Mouse (Mus musculus): ENCODE data around the gene Tmem132a.

- TF ChIP-seq GATA1 (IDR thresholded peaks at IDR 0.05; ENCODE audit: borderline replicate concordance, low read length) (no peak), FLI1 (IDR thresholded peaks at IDR 0.05; ENCODE audit: low read length) (no peak)
Observed at GRCm38 (mm10) chr19:10918321-10918991, 48.7 kb upstream of the Tmem132a start.

All from megakaryocyte, embryonic 14.5 days (primary cell).